Mouse (Mus musculus) embryonic fibroblast, embryonic 13.5 days (primary cell): ENCODE data around the gene Zfp978. TPM values are rescaled to one million over a fixed set of nuclear protein-coding genes. Genes with fewer than 3 reads are reported as not detected.
"Not testable (repeated sequence)": the region's sequence is repeated elsewhere in the genome, so short reads cannot be mapped to it uniquely, and the experiment has no call there.

Source experiments
- H3K27ac ChIP-seq: 2 replicates; pipeline ENCODE4 v1.5.1; 2012; ENCODE audit warnings: low read length, control low read depth, inconsistent platforms; ENCODE audit not compliant: insufficient read depth
- H3K4me1 ChIP-seq: 2 replicates; pipeline ENCODE4 v1.6.1; 2011; ENCODE audit warnings: low read length; ENCODE audit not compliant: control insufficient read depth, insufficient read depth
- H3K4me3 ChIP-seq: 2 replicates; pipeline ENCODE4 v1.5.1; 2011; ENCODE audit warnings: mild to moderate bottlenecking, control low read depth, low read length; ENCODE audit not compliant: insufficient read depth
- CTCF ChIP-seq: IDR thresholded peaks from 2 replicates; pipeline ENCODE4 v1.5.1; 2011; ENCODE audit warnings: mild to moderate bottlenecking, control low read depth, low read length, moderate library complexity, borderline replicate concordance; ENCODE audit not compliant: insufficient read depth
- POLR2A ChIP-seq: IDR thresholded peaks from 2 replicates; pipeline ENCODE4 v1.6.1; 2011; ENCODE audit warnings: low read depth, mild to moderate bottlenecking, control low read depth, low read length, moderate library complexity
- polyA plus RNA-seq: library from polyadenylated mRNA; stranded (reverse); fragments of >200 nt; gene quantifications from 2 replicates; pipeline ENCODE4 v1.2.4, GENCODE M21; 2011; ENCODE audit warnings: low read depth; ENCODE audit not compliant: missing spikeins, insufficient read length

The Zfp978 gene
- polyA plus RNA-seq, result not detected in 2 replicates

GRCm38 (mm10) chr4:147361003-147361402 is at the start of gene Zfp978:
Gene Zfp978 (plus strand): TSS chr4:147361303.
- H3K27ac ChIP-seq, result not testable (repeated sequence)

GRCm38 (mm10) chr4:147335036-147335690 is 25.9 kb upstream of the Zfp978 start:
- not testable (repeated sequence) for H3K4me3 ChIP-seq, H3K4me1 ChIP-seq, H3K27ac ChIP-seq

More at GRCm38 (mm10) chr4:147361003-147361402, at the start of gene Zfp978:
- not testable (repeated sequence) for H3K4me3 ChIP-seq, H3K4me1 ChIP-seq

GRCm38 (mm10) chr4:147335691-147336367 is 25.3 kb upstream of the Zfp978 start:
- not testable (repeated sequence) for H3K4me3 ChIP-seq, H3K27ac ChIP-seq, H3K4me1 ChIP-seq

GRCm38 (mm10) chr4:147336368-147337195 is 24.5 kb upstream of the Zfp978 start:
- not testable (repeated sequence) for H3K4me1 ChIP-seq, H3K4me3 ChIP-seq, H3K27ac ChIP-seq

- not testable (repeated sequence) for H3K4me1 ChIP-seq, H3K27ac ChIP-seq, H3K4me3 ChIP-seq
Observed at GRCm38 (mm10) chr4:147337520-147337919, 23.6 kb upstream of the Zfp978 start.

GRCm38 (mm10) chr4:147338032-147338610 is 23.0 kb upstream of the Zfp978 start:
- Histone ChIP-seq H3K27ac (no peak overlapping the region), H3K4me1 (no peaks in the 10 kb centered on the region), H3K4me3 (no peak overlapping the region)
- TF ChIP-seq CTCF (no peak), POLR2A (no peak)

- H3K4me1 ChIP-seq, H3K4me3 ChIP-seq, H3K27ac ChIP-seq: not testable (repeated sequence)
Observed at GRCm38 (mm10) chr4:147338706-147339105, 22.4 kb upstream of the Zfp978 start.

- H3K4me1 ChIP-seq, H3K27ac ChIP-seq, H3K4me3 ChIP-seq: not testable (repeated sequence)
Observed at GRCm38 (mm10) chr4:147339601-147340219, 21.4 kb upstream of the Zfp978 start.

- not testable (repeated sequence) for H3K4me3 ChIP-seq, H3K4me1 ChIP-seq, H3K27ac ChIP-seq
Observed at GRCm38 (mm10) chr4:147340236-147340635, 20.9 kb upstream of the Zfp978 start.

GRCm38 (mm10) chr4:147340876-147341275 is 20.2 kb upstream of the Zfp978 start:
- not testable (repeated sequence) for H3K4me3 ChIP-seq, H3K4me1 ChIP-seq, H3K27ac ChIP-seq

GRCm38 (mm10) chr4:147343042-147343908 is 17.8 kb upstream of the Zfp978 start:
- H3K27ac ChIP-seq, H3K4me3 ChIP-seq, H3K4me1 ChIP-seq: not testable (repeated sequence)

- not testable (repeated sequence) for H3K27ac ChIP-seq, H3K4me1 ChIP-seq
Observed at GRCm38 (mm10) chr4:147345061-147345554, 16.0 kb upstream of the Zfp978 start.

GRCm38 (mm10) chr4:147346361-147347035 is 14.6 kb upstream of the Zfp978 start:
- H3K27ac ChIP-seq, H3K4me1 ChIP-seq, H3K4me3 ChIP-seq: not testable (repeated sequence)

More at GRCm38 (mm10) chr4:147345061-147345554, 16.0 kb upstream of the Zfp978 start:
- not testable (repeated sequence) for H3K4me3 ChIP-seq
